Mouse (Mus musculus): Measurements from ENCODE around the gene Wdr18. TPM values are rescaled to one million over a fixed set of nuclear protein-coding genes. Genes with fewer than 3 reads are reported as not detected.

Gene Wdr18
- 10 to 100 TPM; 21.0 to 22.9 TPM for total RNA-seq (2021)
- long read RNA-seq, experiment 1, transcript Wdr18-201 (10 exons, 3,911 nt), result major isoform, 112 of 119 reads
- long read RNA-seq, experiment 1, partial matches to known transcripts, result 1 of 119 reads
- long read RNA-seq, experiment 1, other reads (novel, unspliced or antisense), result 5 of 119 reads
- long read RNA-seq, experiment 2, transcript Wdr18-201 (10 exons, 3,911 nt), result major isoform, 80 of 85 reads
- long read RNA-seq, experiment 2, partial matches to known transcripts, result 1 of 85 reads
- long read RNA-seq, experiment 2, other reads (novel, unspliced or antisense), result 3 of 85 reads

DNA sequence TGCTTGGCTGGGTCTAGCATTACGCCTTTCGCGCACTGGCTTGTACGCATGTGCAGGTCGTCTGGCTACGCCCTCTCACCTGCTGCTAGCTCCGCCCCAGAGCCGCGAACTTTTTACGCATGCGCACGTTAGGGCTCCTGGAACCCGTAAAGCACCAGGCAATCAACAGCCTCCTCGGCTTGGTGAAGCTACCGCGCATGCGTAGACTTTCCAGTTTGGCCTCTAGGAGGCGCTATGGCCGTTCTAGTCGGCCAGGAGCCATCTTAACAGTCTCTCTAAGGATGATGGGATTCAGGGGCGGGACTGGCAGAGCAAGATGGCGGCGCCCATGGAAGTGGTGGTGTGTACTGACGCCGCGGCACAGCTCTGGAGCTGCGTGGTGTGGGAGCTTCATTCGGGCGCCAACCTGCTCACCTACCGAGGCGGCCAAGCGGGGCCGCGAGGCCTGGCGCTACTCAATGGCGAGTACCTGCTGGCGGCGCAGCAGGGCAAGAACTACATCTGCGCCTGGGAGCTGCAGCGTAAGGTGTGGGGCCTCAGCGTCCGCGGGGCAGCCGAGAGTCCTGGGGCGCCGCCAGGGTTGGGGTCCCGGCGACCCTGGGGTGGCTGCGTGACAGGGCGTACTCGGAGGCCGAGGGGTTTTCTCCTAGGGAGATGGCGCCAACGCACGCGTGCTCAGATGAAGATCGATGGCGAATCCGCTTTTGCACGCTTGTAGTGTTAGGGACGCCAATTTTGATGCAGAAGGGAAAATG lies at the start of gene Wdr18:
Gene Wdr18 (plus strand): TSS at position 306 of the 755 bp plus-strand sequence.
- DNase-seq (ENCODE audit: low spot score), result peak; percentile 100

DNA sequence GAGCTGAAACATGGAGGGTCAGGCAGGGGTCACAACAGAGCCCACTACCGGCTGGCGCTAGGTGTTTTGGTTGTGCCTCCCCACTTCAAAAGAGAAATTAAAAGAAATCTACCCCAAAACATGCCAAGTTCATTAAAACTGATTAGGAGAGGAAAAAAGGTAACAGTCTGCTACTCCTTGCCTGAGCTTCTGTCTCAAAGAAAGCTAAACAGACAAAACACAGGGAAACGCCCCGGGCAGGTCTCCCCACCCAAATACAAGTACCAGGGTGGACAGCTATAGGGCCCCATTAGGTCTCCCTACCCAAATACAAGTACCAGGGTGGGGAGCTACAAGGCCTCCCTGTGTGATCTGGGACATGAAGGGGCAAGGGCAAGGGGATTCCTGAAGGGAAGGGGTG lies 49.4 kb upstream of the Wdr18 start, which contains the start of gene Gm26602:
Gene Gm26602 (plus strand): TSS at position 301 of the 400 bp plus-strand sequence.
- DNase-seq (ENCODE audit: low spot score), result no peak

DNA sequence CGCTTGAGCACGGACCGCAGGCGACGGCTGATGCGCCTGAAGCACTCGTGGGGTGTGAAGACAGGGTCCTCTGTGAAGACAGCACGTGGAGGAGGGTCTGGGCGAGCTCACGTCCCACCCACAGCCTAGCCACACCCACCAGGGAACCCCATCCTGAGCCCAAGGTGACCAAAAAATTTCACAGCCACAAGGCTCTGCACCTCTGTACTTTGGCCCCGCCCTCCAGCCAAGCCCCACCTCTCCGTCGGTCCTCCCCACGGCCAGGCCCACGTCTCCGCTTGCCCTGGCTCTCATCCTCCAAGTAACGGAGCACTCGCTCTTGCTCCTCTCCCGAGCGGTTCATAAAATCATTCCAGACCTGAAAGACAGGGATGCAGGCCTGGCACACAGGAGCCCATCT lies 47.5 kb upstream of the Wdr18 start:
- DNase-seq (ENCODE audit: low spot score), result no peak

DNA sequence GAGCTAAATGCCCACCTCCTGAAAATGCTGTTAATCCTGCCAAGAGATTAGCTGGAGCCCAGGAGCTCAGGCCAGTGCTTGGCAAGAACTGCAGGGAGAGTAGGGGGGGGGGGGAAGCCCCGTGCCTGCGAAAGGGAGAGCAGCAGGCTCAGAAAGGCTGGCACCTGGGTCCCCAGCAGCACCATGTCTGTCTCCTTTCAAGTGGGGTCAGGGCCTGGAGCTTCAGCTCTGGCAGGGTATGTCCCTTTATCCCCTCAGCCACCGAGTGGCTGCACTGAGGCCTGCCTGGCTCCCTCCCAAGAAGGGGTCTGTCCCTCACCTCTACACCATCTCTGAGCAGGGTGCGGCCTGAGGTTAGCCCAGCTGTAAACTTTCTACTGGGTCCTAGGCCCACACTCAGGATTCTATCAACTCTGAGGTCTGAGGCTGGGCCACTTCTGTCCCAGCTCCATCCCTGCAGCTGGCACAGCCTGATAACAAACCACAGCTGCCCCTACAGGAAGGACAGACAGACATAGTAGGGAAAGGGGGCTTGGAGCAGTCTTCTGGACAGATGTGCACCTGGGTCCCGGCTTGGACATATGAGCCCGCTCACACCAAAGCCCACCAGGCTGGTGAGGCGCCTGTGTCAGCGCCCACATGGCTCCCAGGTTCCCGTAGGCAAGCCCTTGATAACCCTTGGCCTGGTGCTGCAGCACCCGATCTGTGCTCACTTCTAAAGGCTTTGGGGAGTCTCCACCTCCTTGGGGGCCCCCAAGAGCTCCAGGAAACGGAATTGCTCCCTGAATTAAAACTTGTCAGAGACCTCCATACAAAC lies 45.6 kb upstream of the Wdr18 start:
- DNase-seq (ENCODE audit: low spot score), result no peak

DNA sequence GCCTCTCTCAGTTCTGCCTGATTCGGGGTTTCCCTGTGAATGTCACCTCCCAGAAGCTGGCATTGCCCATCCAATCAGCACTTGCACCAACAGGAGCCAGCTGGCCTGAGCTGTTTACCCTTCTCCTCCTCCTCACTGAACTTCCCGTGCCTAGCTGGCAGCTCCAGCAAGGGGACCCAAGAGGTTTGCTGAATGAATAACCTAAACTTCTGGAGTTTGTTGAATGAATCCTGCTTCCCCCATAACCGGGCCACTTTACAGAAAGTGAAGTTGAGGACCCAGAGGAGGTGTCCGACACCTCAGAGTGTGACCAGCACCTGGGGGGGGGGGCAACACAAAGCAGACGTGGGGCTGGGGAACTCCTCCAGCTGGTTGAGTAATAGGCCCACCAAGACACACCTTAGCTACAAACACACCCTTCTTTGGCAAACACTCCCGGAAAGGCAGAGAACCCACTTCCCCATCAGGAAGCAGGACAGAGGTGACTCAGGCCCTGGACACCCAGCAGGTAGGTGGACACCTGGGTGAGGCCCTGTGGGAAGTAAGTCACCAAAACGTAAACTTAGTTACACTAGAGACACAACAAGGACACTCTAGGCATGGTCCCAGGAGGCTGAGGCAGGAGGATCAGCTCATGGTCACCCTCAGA lies 44.9 kb upstream of the Wdr18 start:
- DNase-seq (ENCODE audit: low spot score), result no peak

DNA sequence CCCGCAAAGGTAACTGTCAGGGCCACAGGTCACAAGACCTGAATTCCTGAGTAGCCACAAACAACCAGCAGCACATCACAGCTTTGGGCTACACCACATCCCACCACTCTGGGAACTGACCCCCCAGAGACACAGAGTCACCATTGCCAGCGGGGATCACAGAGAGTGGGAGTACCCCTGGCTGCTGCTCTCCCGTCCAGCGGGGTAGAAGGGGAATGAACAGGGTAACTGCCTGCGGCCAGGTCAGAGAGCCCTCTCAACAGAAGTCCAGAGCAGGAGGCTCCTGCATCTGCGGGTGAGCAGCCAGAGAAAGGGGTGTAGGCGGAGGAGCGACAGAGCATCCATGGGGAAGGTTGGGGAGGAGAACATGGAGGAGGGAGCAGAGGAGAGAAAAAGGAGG lies 43.9 kb upstream of the Wdr18 start:
- no peak for DNase-seq (ENCODE audit: low spot score)

DNA sequence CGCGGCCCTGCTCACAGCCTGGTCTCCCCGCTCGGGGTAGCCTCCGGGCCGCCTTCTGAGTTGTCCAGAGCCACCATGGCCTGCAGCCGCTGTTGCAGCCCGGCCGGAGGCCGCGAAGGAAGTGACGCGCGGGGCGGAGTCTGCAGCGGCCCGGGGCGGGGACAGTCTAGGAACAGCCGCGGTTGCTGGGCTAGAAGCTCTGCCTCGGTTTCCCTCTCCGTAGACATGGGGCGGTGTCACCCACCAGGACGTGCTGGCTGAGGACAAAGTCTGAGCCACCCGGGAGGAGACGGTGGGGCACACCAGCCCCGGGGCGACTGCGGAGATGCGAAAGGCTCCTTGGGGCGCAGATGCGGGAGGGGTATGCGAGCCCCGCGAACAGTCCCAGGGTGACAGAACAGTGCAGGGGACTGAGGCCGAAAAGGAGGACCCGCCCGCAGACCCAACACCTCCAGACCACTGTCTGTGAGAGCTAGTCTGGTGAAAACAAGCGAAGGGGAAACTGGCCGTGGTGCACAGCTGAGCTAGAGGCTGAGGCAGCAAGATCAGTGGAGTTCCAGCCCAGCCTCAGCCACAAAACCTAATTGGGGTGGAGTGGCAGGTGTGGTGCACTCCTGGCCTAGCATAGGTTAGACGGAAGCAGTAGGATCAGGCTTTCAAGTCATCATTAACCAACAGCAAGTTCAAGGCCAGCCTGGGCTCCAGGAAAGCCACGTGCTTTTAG lies 43.0 kb upstream of the Wdr18 start, which contains the start of gene Kiss1r:
Gene Kiss1r (plus strand): TSS at position 164 of the 724 bp plus-strand sequence.
- DNase-seq (ENCODE audit: low spot score), result peak; percentile 85

DNA sequence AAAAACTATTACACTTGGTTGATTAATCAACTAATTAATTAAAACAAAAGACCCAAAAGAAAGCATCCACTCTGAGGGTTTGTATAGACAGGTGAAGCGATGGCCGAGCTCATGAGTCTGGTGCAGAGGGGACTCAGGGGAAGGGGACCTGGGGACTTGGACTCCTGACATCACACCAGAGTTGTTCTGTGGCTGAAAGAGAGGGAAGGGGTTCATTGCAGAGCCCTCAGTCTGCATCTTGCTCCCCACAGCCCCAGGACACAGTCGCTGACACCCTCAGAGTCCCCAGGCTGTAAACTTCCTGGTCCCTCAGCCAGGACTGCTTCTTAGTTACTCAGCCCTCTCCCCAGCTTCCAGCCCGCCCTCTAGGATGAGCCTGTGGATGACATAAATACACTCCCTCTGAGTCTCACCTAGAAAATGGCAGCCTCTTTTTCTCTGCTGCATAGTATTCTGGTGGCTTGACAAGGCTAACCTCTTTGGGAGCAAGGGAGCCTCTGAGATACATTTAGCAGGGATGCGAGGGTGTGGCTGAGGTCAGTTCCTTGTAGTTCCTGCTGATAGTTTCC lies 42.3 kb upstream of the Wdr18 start:
- DNase-seq (ENCODE audit: low spot score), result no peak

DNA sequence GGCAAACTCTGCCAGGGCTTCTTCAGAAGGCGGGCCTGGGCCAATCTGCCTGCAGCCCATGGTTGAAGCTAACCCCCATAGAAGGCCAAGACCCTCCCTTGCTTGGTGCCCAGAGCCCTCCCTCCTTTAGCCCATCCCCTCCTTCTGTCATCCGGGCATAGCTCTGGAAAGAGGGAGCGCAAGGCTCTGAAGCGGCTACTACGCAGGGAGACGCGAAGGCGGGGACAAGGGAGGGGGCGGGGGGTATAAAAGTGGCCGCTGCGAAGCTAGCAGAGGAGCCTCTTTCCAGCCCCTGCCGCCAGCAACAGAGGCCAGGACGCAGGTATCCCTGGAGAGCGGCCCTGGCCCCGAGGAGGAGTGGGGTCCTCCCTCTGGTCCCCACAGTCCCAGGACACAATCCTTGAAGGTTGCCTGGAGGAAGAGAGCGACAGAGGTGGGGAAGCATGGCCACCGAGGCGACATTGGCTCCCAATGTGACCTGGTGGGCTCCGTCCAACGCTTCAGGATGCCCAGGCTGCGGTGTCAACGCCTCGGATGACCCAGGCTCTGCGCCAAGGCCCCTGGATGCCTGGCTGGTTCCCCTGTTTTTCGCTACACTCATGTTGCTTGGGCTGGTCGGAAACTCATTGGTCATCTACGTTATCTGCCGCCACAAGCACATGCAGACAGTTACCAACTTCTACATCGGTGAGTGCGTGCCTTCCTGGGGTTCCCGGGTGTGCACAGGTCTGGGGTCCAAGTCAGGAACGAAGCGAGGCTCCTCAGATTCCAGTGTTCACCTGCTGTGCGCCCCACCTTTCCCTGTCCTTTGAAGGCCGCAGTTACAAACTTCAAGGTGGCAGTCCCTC lies 41.5 kb upstream of the Wdr18 start:
- no peak for DNase-seq (ENCODE audit: low spot score)

DNA sequence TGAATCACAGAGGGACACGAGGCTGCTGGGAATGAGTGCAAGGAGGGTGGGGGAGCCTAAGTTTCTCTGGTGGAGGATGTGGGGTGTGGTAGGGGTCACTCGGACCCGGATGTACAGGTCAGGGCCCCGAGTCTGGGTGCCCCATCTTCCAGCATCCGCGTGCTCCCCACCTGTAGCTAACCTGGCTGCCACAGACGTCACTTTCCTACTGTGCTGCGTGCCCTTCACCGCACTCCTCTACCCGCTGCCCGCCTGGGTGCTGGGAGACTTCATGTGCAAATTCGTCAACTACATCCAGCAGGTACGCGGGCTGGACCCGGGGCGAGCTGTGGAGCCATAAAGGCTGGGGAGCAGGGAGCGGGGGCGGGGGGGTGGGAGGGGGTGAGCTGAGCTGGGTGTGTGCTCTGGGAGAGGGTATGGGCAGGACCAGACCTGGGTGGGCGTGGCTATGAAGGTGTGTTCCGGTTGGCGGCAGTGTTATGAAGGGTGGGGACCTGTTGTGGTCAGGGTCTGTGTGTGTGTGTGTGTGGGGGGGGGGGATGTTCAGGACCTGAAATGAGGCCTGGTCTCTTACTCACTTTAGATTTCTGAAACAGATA lies 40.6 kb upstream of the Wdr18 start:
- no peak for DNase-seq (ENCODE audit: low spot score)

DNA sequence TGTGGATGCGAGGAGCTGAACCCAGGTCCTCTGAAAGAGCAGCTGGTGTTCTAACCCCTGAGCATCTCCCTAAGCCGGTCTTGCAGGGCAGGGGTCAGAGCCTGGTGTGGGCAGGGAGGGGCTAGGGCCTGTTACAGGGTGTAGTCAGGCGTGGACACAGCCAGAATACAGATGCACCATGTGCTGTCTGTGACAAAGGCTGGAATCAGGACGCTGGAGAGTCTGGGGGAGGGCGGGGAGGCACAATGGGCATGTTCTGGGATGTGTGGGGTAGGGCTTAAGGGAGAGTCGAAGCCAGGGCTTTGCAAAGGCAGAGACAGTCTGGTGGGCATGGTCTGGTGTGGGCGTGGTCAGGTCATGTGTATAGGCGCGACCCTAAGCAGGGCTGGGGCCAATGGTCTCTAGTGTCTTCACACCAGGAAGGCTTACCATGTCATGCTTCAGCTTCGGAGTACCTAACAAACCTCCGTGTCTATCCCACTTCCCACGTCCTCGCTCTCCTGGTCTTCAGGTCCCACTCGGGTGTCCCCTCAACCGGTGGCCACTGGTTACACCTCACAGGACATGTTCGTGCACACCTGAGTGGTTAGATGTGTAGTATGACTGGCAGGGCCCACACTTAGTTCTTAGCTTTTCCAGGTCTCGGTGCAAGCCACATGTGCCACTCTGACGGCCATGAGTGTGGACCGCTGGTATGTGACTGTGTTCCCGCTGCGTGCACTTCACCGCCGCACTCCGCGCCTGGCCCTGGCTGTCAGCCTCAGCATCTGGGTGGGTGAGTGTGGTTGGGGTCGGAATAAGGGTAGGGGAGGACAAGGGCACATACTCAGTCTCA lies 39.7 kb upstream of the Wdr18 start:
- DNase-seq (ENCODE audit: low spot score), result no peak

DNA sequence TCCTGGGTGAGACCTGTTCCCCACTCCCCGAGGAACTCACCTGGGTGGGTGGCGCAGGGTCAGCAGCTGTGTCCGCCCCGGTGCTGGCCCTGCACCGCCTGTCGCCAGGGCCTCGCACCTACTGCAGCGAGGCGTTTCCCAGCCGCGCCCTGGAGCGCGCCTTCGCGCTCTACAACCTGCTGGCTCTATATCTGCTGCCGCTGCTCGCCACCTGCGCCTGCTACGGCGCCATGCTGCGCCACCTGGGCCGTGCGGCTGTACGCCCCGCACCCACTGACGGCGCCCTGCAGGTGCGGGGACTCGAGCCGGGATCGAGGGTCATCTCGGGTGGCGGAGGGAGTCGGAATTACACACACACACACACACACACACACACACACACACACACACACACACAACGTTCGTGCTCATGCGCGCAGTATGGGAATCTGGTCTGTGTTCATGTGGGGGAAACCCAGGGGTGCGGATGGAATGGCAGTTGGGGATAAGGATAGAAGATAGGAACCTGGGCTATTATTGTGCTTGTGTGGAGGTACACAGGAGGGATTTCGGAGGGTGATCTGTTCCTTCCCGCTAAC lies 38.9 kb upstream of the Wdr18 start, which contains the start of gene R3hdm4:
Gene R3hdm4 (minus strand): TSS at position 251 of the 578 bp plus-strand sequence.
- DNase-seq (ENCODE audit: low spot score), result no peak

DNA sequence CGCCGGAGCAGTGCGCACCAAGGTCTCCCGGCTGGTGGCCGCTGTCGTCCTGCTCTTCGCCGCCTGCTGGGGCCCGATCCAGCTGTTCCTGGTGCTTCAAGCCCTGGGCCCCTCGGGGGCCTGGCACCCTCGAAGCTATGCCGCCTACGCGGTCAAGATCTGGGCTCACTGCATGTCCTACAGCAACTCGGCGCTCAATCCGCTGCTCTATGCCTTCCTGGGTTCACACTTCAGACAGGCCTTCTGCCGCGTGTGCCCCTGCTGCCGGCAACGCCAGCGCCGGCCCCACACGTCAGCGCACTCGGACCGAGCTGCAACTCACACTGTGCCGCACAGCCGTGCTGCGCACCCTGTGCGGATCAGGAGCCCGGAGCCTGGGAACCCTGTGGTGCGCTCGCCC lies 38.4 kb upstream of the Wdr18 start:
- DNase-seq (ENCODE audit: low spot score), result no peak

DNA sequence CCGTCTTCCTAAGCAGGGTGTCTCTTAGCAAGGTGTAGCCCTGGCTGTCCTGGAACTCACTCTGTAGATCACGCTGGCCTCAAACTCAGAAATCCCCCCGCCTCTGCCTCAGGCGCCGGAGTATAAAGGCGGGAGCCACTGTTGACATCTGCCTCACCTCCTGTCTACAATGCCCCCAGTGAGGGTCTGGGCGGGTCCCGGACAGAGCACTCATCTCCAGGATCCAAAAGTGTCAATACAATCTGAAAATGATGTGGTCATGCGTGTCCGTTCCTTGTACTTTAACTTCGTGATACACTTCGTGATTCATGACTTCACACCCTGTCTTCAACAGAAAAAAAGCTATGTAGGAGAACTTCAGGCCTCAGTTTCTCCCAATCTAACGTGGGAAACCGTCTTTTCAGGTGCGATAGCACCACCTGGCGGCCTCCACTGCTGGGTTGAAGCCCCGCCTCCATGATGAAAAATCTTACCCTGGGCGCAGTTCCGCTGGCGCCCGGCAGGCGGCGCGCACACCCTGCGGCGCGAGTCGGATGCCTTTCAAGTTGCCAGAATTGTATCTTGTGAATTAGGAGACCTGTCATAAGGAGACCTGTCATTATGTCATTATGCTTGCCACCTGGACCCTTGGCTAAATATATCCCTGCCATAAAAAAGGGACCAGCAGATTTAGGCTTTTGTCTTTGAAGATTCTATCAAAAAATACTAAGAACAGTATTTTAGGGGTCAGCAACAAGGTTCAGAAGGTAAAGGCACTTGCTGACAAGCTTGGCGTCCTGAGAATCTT lies 34.8 kb upstream of the Wdr18 start:
- DNase-seq (ENCODE audit: low spot score), result peak; percentile 95

DNA sequence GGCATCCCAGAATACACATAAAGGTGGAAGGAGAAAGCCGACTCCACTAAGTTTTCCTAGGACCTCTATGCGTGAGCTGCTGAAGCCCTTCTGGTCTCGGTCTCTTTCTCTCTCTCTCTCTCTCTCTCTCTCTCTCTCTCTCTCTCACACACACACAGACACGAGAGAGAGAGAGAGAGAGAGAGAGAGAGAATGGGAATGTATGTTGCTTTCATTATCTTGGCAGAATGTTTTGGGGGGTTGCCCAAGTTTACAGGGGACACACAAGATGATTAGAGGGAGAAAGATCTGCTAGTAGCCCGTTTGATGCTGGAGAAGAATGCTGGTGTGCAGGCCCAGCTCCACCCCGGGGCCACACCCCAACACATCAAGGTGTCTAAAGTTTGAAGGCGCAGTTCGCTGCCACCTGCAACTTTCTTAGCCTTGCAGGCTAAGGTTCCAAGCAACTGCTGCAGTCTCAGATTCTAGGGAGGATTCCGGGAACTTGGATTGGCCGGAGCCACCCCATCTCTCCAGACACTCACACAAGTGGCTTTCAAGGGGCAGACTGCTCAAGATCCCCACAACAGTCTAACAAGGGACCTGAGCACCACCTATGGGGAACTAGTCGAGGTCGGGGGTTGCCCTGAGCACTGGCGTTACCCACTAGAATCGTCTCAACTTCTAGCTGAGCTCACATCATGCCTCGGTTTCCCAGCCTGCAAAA lies 34.0 kb upstream of the Wdr18 start:
- DNase-seq (ENCODE audit: low spot score), result no peak

Measured in gastrocnemius, adult 18-20 months (tissue).